Mouse (Mus musculus) liver, embryonic 13.5 days (tissue): ENCODE measurements around the gene Btbd1. TPM values are rescaled to one million over a fixed set of nuclear protein-coding genes. Genes with fewer than 3 reads are reported as not detected.

ENCODE experiments used
- ATAC-seq: fragments of 200-750 bp; cut with Nextera tagmentation; 2 replicates; pipeline ENCODE4 v1.8.0; 2017; ENCODE audit warnings: low read depth, mild to moderate bottlenecking, moderate number of reproducible peaks, moderate library complexity
- DNase-seq: peaks from one replicate; pipeline ENCODE4 v3.0.0; 2022
- H3K27ac ChIP-seq: fragments of 300-500 bp; sonication (generic); 2 replicates; pipeline ENCODE4 v1.5.1; 2015; ENCODE audit warnings: moderate library complexity, mild to moderate bottlenecking, inconsistent platforms
- H3K27me3 ChIP-seq: fragments of 300-500 bp; sonication (generic); 2 replicates; pipeline ENCODE4 v1.6.1; 2015; ENCODE audit warnings: mild to moderate bottlenecking, inconsistent platforms
- H3K36me3 ChIP-seq: fragments of 300-500 bp; sonication (generic); 2 replicates; pipeline ENCODE4 v1.6.1; 2015; ENCODE audit warnings: mild to moderate bottlenecking, inconsistent platforms
- H3K4me1 ChIP-seq: fragments of 300-500 bp; sonication (generic); replicated peaks from 2 replicates; pipeline ENCODE4 v1.6.1; 2015; ENCODE audit warnings: inconsistent platforms
- H3K4me2 ChIP-seq: fragments of 300-500 bp; sonication (generic); 2 replicates; pipeline ENCODE4 v1.6.1; 2015; ENCODE audit warnings: inconsistent platforms, mild to moderate bottlenecking, moderate library complexity
- H3K4me3 ChIP-seq: fragments of 300-500 bp; sonication (generic); replicated peaks from 2 replicates; pipeline ENCODE4 v1.5.1; 2015; ENCODE audit warnings: mild to moderate bottlenecking, inconsistent platforms
- H3K9ac ChIP-seq: fragments of 300-500 bp; sonication (generic); 2 replicates; pipeline ENCODE4 v1.6.1; 2015; ENCODE audit warnings: mild to moderate bottlenecking, inconsistent platforms
- H3K9me3 ChIP-seq: fragments of 300-500 bp; sonication (generic); replicated peaks from 2 replicates; pipeline ENCODE4 v1.6.1; 2016; ENCODE audit warnings: inconsistent platforms
- WGBS: fragments of 180-500 bp; shearing (Covaris S2); methylation state at CpG from one replicate; pipeline ENCODE4 v1.1.7; 2015; ENCODE audit not compliant: insufficient replicate concordance; 5-methylcytosine and 5-hydroxymethylcytosine counted together
- polyA plus RNA-seq: library from polyadenylated mRNA; unstranded; fragments of >200 nt; fragmentation: Nextera tagmentation; extraction: Ambion mirVana; gene quantifications from 2 replicates; pipeline ENCODE4 v1.2.1, GENCODE M21; 2015

The Btbd1 gene
- polyA plus RNA-seq, 1 experiment from 2014 or later = 24.0 TPM

DNA sequence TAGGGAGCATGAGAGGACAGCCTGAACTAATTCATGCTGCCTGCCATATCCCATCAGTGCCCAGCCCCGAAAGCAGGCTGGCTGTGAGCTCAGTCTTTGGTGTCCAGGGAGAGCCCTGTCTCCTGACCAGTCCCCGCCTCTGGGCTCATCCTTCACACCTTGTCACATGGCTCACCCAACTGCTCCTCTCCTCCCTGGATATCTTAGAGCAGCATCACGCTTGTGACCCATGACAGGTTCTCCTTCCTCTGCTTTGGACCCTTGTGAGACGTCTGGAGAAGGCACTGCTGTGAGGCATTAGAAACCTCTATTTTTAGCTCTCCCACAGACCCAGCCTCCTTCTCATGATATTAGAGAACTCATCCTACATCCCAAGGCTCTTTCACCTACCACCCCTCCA, 32.7 kb upstream of the Btbd1 start:
- Histone ChIP-seq H3K4me3 (no peak overlapping the region), H3K4me2 (no peak overlapping the region), H3K9ac (no peak overlapping the region), H3K36me3 (no peaks in the 10 kb centered on the region), H3K27ac (no peak overlapping the region), H3K4me1 (peaks cover 26% of the 10 kb centered on the region), H3K27me3 (peaks cover 72% of the 10 kb centered on the region), H3K9me3 (no peaks in the 10 kb centered on the region)
- DNase-seq (no peak), ATAC-seq (no peak)
- 52% methylated on average over 4 of the region's 4 CpGs for WGBS

DNA sequence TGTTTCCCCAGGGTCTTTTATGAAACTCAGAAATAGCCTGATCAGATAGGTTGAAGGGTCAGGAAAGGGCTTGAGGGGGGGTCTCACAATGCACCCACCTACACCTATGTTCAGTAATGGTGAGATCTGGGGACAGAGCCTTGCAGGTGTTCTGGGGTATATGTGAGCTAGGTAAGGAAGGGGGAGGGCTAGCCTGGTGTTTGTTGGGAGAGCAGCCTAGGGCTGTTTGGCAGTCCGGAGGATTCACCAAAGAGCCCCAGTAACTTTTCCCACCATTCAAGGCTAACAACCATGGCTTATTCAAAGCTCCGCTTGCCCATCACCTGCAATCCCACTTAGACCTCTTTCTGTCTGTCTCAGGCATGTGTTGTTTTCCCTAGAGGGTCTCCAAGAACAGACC, 32.2 kb upstream of the Btbd1 start:
- Histone ChIP-seq H3K27me3 (peaks cover 71% of the 10 kb centered on the region), H3K9me3 (no peaks in the 10 kb centered on the region), H3K4me2 (peak overlapping the region; percentile 71; the same call in 1 of the 2 replicates), H3K4me3 (no peak overlapping the region), H3K36me3 (no peaks in the 10 kb centered on the region), H3K9ac (no peak overlapping the region), H3K4me1 (peaks cover 26% of the 10 kb centered on the region), H3K27ac (no peak overlapping the region)
- DNase-seq (no peak), ATAC-seq (no peak)
- 58% methylated on average over 2 of the region's 2 CpGs for WGBS

DNA sequence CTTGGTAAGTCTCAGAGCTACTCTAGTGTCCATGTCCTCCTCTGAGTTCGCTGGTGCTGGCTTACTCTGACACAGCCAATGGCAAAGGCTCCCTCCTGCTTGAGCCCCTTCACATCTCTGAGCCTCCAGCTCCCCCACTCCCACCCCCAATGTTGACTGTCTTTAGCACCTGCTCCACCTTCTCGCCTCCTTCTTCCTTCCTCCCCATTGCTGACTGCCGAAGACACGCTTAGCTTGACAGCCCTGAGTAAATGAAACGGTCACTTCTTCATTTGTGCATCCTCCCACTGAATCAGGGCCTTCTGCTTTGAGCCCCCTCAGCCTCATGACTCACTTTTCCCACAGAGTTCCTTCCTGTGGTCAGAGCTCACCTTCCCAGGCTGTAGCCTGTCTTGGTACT, 31.8 kb upstream of the Btbd1 start:
- Histone ChIP-seq H3K9ac (no peak overlapping the region), H3K9me3 (no peaks in the 10 kb centered on the region), H3K27ac (no peak overlapping the region), H3K4me2 (peak overlapping the region; percentile 71), H3K4me3 (no peak overlapping the region), H3K27me3 (peaks cover 74% of the 10 kb centered on the region), H3K4me1 (peaks cover 26% of the 10 kb centered on the region), H3K36me3 (no peaks in the 10 kb centered on the region)
- DNase-seq = no peak
- no peak for ATAC-seq
- 29% methylated on average over 5 of the region's 5 CpGs for WGBS

DNA sequence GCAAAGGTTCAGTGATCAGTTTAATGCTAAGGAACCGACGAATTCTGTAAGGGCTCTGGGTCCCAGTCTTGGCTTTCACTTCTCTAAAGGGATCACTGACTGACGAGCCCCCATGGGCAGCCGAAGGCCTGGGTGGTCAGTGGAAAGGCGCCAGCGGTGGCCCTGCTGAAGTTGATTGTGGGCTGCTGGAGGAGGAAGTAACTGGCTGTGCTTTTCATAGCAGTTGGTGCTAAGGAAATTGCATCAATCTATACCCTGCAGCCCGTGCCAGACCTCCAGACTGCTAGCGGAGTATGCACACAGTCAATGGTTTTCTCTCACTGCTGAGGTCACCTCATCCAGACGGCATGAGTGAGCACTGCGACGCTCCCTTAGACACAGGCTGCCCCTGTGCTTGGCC, 30.8 kb upstream of the Btbd1 start:
- ATAC-seq (peak; percentile 27; the same call in 1 of the 2 replicates), DNase-seq (no peak)
- peak overlapping the region; percentile 53; the same call in 1 of the 2 replicates for H3K27ac ChIP-seq
- peak overlapping the region; percentile 71 for H3K4me2 ChIP-seq
- H3K27me3 ChIP-seq = peaks cover 78% of the 10 kb centered on the region
- H3K9me3 ChIP-seq = no peaks in the 10 kb centered on the region
- peaks cover 26% of the 10 kb centered on the region for H3K4me1 ChIP-seq
- 14% methylated on average over 11 of the region's 11 CpGs for WGBS
- H3K36me3 ChIP-seq = no peaks in the 10 kb centered on the region
- no peak overlapping the region for H3K9ac ChIP-seq
- H3K4me3 ChIP-seq = peak overlapping the region; percentile 61

DNA sequence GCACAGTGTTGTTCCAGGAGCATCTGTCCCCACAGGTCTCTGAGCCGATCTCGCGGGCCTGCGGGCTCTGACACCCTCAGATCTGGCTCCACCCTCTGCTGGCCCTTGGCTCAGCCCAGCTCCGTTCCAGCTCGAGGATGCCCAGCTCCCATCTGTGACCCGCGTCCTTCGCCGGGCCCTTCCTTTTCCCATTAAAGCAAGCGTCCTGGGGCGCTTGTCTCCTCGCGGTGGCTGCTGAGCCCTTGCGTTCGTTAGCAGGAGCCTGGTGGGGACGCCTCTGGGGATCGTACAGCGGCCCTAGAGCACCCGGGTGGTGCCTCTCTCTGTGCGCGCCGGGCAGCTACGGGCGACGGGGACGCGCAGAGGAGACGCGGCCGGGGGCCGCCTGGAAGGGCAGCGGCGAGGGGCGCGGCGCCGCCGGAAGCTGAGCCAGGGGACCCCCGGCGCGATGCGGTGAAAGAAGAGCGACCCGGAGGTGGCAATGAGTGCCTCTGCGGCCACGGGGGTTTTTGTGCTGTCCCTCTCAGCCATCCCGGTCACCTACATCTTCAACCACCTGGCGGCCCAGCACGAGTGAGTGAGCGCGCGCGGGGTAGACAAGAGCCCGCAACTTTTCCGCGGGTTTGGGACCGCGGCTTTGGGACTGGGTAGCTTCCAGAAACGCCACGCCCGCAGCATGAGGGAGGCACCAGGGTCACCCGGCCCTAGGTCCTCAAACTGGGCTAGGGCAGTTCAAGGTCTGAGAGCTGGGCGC, 29.9 kb upstream of the Btbd1 start, which contains the start of gene Tm6sf1:
Gene Tm6sf1, plus strand, starts transcription at position 34 of the 754 bp plus-strand sequence.
- under 1% methylated on average over 64 of the region's 64 CpGs for WGBS
- H3K36me3 ChIP-seq = no peaks in the 10 kb centered on the region
- ATAC-seq (peak; percentile 32; the same call in 1 of the 2 replicates), DNase-seq (no peak)
- H3K4me1 ChIP-seq = peaks cover 30% of the 10 kb centered on the region
- no peaks in the 10 kb centered on the region for H3K9me3 ChIP-seq
- peak within 1 kb of the TSS; percentile 71 for H3K4me2 ChIP-seq
- H3K4me3 ChIP-seq = peak within 1 kb of the TSS; percentile 61
- peaks cover 78% of the 10 kb centered on the region for H3K27me3 ChIP-seq
- peak within 1 kb of the TSS; percentile 50 for H3K9ac ChIP-seq
- H3K27ac ChIP-seq = peak within 1 kb of the TSS; percentile 53

DNA sequence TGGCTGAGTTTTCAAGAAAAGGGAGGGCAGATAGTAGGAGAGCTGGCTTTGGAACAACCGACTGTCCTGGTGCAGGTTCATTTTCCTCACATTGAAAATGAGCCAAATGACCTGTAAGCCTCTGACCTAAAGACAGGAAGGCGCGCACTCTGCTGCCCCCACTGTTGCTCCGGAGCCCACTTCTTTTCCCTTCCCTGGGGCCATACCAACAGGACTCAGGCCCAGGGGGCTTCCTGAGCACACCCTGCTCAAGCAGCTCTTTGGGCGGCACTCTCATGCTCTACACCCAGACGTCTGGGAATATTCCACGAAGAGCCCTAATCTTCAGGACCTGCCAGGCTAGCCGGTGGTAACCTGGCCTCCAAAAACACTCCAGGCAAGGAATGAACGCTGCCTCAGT, 29.0 kb upstream of the Btbd1 start:
- no peak for ATAC-seq
- no peak overlapping the region for H3K9ac ChIP-seq
- no peak overlapping the region for H3K27ac ChIP-seq
- no peaks in the 10 kb centered on the region for H3K9me3 ChIP-seq
- peaks cover 30% of the 10 kb centered on the region for H3K4me1 ChIP-seq
- no peaks in the 10 kb centered on the region for H3K36me3 ChIP-seq
- peak overlapping the region; percentile 71 for H3K4me2 ChIP-seq
- WGBS = 12% methylated on average over 9 of the region's 9 CpGs
- no peak overlapping the region for H3K4me3 ChIP-seq
- no peak for DNase-seq
- H3K27me3 ChIP-seq = peaks cover 76% of the 10 kb centered on the region

DNA sequence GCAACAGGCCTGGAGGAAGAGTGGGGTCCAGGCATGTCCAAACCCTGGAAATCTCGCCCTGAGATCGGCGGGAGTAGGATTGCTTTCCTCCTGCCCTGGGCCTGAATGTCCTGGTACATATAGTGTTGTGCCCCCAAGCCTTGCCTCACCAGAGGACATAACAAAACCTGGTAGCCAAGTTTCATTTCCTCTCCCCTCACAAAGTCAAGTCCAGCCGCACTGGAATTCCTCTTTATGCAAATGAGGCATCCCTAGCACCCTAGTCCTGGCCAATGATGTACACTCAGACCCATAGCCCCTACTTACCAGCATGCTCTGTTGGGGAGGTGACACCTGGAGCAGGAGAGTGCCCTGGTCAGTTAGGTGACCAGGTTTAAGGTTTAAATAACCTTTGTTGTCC, 27.0 kb upstream of the Btbd1 start:
- DNase-seq = no peak
- H3K4me3 ChIP-seq = no peak overlapping the region
- H3K27me3 ChIP-seq = peaks cover 56% of the 10 kb centered on the region
- H3K4me1 ChIP-seq = peaks cover 21% of the 10 kb centered on the region
- H3K4me2 ChIP-seq = no peak overlapping the region
- no peaks in the 10 kb centered on the region for H3K36me3 ChIP-seq
- no peak for ATAC-seq
- no peak overlapping the region for H3K27ac ChIP-seq
- no peak overlapping the region for H3K9ac ChIP-seq
- no peaks in the 10 kb centered on the region for H3K9me3 ChIP-seq
- 63% methylated on average over 4 of the region's 4 CpGs for WGBS

DNA sequence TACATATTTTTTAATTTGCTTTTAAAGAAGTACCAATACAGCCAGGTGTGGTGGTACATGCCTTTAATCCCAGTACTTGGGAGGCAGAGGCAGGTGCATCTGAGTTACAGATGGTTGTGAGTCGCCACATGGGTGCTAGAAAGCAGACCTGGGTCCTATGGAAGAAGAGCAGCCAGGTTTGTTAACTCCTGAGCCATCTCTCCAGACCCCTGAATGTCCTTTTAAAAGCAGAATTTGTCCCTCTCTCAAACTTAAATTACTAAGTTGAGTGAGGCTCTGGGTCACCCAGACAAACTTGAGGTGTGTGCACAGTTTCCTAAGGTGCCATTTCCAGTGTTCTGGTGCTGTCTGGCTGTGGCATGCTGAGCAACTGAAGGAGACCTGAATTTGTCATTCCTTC, 26.5 kb upstream of the Btbd1 start, which contains the start of gene Gm10160:
Gene Gm10160, minus strand, starts transcription at position 101 of the 400 bp plus-strand sequence.
- 58% methylated on average over 1 of the region's 1 CpGs for WGBS
- Histone ChIP-seq H3K27ac (no peak within 1 kb of the TSS), H3K27me3 (peaks cover 51% of the 10 kb centered on the region), H3K9ac (no peak within 1 kb of the TSS), H3K4me2 (peak within 1 kb of the TSS; percentile 37), H3K36me3 (no peaks in the 10 kb centered on the region), H3K4me3 (no peak within 1 kb of the TSS), H3K9me3 (no peaks in the 10 kb centered on the region), H3K4me1 (peaks cover 21% of the 10 kb centered on the region)
- no peak for DNase-seq
- no peak for ATAC-seq

DNA sequence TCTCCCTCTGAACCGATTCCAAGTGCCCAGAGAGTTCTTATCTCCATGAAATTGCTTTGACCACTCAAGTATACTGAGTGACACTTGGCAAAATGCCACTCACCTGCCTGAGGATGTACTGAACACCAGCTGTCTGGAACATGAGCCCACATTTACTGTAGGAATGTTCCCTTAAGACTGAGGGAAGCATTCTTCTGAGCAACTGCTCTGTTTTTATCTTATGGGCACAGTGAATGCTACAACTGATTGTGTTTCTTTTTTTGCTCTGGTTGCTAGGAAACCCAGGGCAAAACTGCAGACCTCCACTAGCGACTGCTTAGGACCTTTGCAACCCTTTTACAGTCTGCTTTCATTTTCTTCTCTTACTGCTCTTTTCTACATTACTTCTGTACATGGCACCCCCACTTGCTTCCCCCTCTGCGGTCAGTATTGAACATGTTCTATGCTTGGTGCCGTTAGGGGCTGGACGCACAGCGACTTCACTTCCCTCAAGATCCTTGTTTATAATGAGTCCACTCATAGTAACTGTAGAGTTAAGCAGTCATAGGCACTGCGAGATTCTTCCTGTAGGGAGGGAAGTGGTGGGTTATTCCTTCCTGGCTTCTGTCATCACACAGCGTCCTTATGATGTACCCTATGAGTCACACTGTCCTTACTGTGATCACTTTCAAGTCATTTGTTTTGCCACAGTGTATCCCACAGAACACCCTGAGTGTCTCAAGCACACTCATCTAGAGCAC, 25.5 kb upstream of the Btbd1 start:
- DNase-seq = no peak
- Histone ChIP-seq H3K27me3 (peaks cover 41% of the 10 kb centered on the region), H3K4me1 (peaks cover 20% of the 10 kb centered on the region), H3K36me3 (no peaks in the 10 kb centered on the region), H3K9me3 (no peaks in the 10 kb centered on the region), H3K27ac (no peak overlapping the region), H3K4me3 (no peak overlapping the region), H3K9ac (no peak overlapping the region), H3K4me2 (peak overlapping the region; percentile 37)
- 21% methylated on average over 8 of the region's 8 CpGs for WGBS
- peak; percentile 42 for ATAC-seq

DNA sequence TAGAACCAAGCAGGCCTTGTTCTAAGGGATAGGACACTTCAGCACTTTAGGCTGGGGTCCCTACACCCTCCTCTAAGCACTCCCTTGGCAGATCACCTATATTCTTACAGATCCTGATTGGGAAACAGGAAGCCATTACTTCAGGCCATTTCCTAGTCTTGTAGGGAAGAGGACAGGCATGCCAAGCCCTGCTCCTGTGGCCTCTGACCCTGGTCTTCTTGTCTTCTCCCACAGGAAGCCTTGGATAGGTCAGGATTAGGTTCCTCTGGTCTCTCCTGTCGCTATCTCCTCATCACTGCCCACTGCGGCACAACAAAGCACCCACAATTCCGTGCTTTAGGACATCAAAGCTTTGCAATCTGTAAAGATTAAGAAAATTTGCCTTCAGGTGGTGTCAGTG, 22.5 kb upstream of the Btbd1 start:
- no peaks in the 10 kb centered on the region for H3K9me3 ChIP-seq
- 47% methylated on average over 3 of the region's 3 CpGs for WGBS
- no peak overlapping the region for H3K4me3 ChIP-seq
- no peak overlapping the region for H3K9ac ChIP-seq
- DNase-seq (no peak), ATAC-seq (no peak)
- no peak overlapping the region for H3K27ac ChIP-seq
- H3K4me2 ChIP-seq = no peak overlapping the region
- no peaks in the 10 kb centered on the region for H3K36me3 ChIP-seq
- peaks cover 4% of the 10 kb centered on the region for H3K4me1 ChIP-seq
- peaks cover 21% of the 10 kb centered on the region for H3K27me3 ChIP-seq

DNA sequence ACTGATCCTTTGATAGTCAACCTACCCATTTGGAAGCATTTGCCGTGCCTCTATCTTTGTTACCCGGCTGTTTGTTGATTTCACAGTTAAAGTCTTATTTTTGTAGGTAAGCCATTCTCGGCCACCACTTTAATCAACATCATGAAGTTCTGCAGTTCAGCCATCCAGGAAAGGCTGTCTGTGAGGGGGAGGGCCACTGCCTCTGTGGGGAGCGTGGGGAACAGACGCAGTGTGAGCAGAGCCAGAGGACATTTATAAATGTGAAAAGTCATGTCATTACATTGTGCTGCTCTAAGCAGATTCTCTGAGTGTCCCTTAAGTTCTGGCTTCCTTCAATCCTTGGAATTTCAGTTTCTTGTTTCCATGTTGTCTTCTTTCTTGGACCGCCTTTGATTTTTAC, 20.9 kb upstream of the Btbd1 start:
- Histone ChIP-seq H3K4me1 (peaks cover 4% of the 10 kb centered on the region), H3K27ac (no peak overlapping the region), H3K9me3 (no peaks in the 10 kb centered on the region), H3K4me2 (no peak overlapping the region), H3K36me3 (no peaks in the 10 kb centered on the region), H3K4me3 (no peak overlapping the region), H3K9ac (no peak overlapping the region), H3K27me3 (peaks cover 9% of the 10 kb centered on the region; the same call in 1 of the 2 replicates)
- 66% methylated on average over 6 of the region's 6 CpGs for WGBS
- DNase-seq (no peak), ATAC-seq (no peak)
